Comparison of ENCODE assay signal across 8 mouse cellular contexts in genomic region chr19:46528529-46529213, GRCm38 (mm10). TPM values are rescaled to one million over a fixed set of nuclear protein-coding genes. Genes with fewer than 3 reads are reported as not detected.
DNase-seq lines count a peak whose midpoint lies in the region; ATAC-seq and TF ChIP-seq lines count a peak whose summit lies in the region.

No protein-coding gene starts in this region.

- no peak overlapping the region for H3K4me3 ChIP-seq in C2C12 (ENCODE audit: insufficient read depth, poor library complexity, severe bottlenecking)
- H3K4me3 ChIP-seq in heart, embryonic 13.5 days, result peak overlapping the region; percentile 44
- H3K4me3 ChIP-seq in kidney, embryonic 14.5 days (ENCODE audit: low read length), result peak overlapping the region; percentile 24; the same call in 1 of the 2 replicates
- peak overlapping the region; percentile 35 for H3K4me3 ChIP-seq in olfactory bulb, adult 2 months (ENCODE audit: insufficient read depth, low read depth, low read length)

- no peaks in the 10 kb centered on the region for H3K79me3 ChIP-seq in C2C12 (ENCODE audit: low read depth)

- peak; percentile 58 to 60 for DNase-seq in adrenal gland, adult 18-20 months (ENCODE audit: low spot score in 2 of 2)
- DNase-seq in embryo, embryonic 9.5 days (ENCODE audit: extremely low spot score), result peak; percentile 85
- DNase-seq in lung, postnatal 10 days, result peak; percentile 89
- DNase-seq in urinary bladder, postnatal 25 days (ENCODE audit: low spot score), result no peak

- WGBS in heart, embryonic 13.5 days, result 2% methylated on average over 20 of the region's 20 CpGs
- WGBS in kidney, embryonic 14.5 days, result 1% methylated on average over 20 of the region's 20 CpGs
- WGBS in olfactory bulb, adult 2 months, result 1% methylated on average over 20 of the region's 20 CpGs

- H3K79me2 ChIP-seq in C2C12 (ENCODE audit: control insufficient read depth, insufficient read depth), result no peaks in the 10 kb centered on the region

- H3K4me1 ChIP-seq in heart, embryonic 13.5 days, result peaks cover 98% of the 10 kb centered on the region
- peaks cover 80% of the 10 kb centered on the region for H3K4me1 ChIP-seq in kidney, embryonic 14.5 days (ENCODE audit: control insufficient read depth, insufficient read depth, low read length)
- peaks cover 75% of the 10 kb centered on the region for H3K4me1 ChIP-seq in olfactory bulb, adult 2 months (ENCODE audit: control insufficient read depth, insufficient read depth, low read length)

- no peaks in the 10 kb centered on the region for H3K36me3 ChIP-seq in C2C12 (ENCODE audit: control insufficient read depth, insufficient read depth)
- no peaks in the 10 kb centered on the region for H3K36me3 ChIP-seq in heart, embryonic 13.5 days
- H3K36me3 ChIP-seq in kidney, embryonic 14.5 days (ENCODE audit: control insufficient read depth, insufficient read depth, low read length), result no peaks in the 10 kb centered on the region

- H3K27me3 ChIP-seq in C2C12 (ENCODE audit: control insufficient read depth, insufficient read depth, insufficient read length), result no peaks in the 10 kb centered on the region
- H3K27me3 ChIP-seq in heart, embryonic 13.5 days (replicated peaks), result no peaks in the 10 kb centered on the region
- no peaks in the 10 kb centered on the region for H3K27me3 ChIP-seq in kidney, embryonic 14.5 days (ENCODE audit: control insufficient read depth, insufficient read depth, low read length)

- H3K9ac ChIP-seq in heart, embryonic 13.5 days, result peak overlapping the region; percentile 80
- H3K9ac ChIP-seq in kidney, embryonic 14.5 days (ENCODE audit: low read depth, low read length), result peak overlapping the region; percentile 46

- peak overlapping the region; percentile 73 for H3K4me2 ChIP-seq in heart, embryonic 13.5 days
- H3K4me2 ChIP-seq in kidney, embryonic 14.5 days (replicated peaks; ENCODE audit: low read depth, low read length), result peak overlapping the region; percentile 34

- TF ChIP-seq POLR2A in olfactory bulb, adult 2 months (IDR thresholded peaks at IDR 0.05; ENCODE audit: insufficient read depth, low read depth, low read length), result no peak

- peak overlapping the region; percentile 51 for H3ac ChIP-seq in C2C12 (ENCODE audit: control insufficient read depth, insufficient read length, low read depth)

- H3K9me3 ChIP-seq in heart, embryonic 13.5 days, result no peaks in the 10 kb centered on the region
- H3K9me3 ChIP-seq in kidney, embryonic 14.5 days (ENCODE audit: control insufficient read depth, low read length), result no peaks in the 10 kb centered on the region

- peak overlapping the region; percentile 99 for H3K27ac ChIP-seq in heart, embryonic 13.5 days (replicated peaks)
- peak overlapping the region; percentile 91 for H3K27ac ChIP-seq in kidney, embryonic 14.5 days (ENCODE audit: low read depth, low read length)
- H3K27ac ChIP-seq in olfactory bulb, adult 2 months (ENCODE audit: insufficient read depth, low read depth, low read length), result peak overlapping the region; percentile 95

- ATAC-seq in heart, embryonic 13.5 days (ENCODE audit: extremely low read depth, insufficient number of reproducible peaks, low FRiP score, low TSS enrichment), result peak; percentile 34; the same call in 1 of the 2 replicates
- peak; percentile 30 for ATAC-seq in kidney, embryonic 14.5 days (ENCODE audit: low FRiP score, low TSS enrichment)

- TF ChIP-seq CTCF in C2C12 (IDR thresholded peaks at IDR 0.05; ENCODE audit: control insufficient read depth, insufficient read depth, insufficient read length), result no peak
- TF ChIP-seq CTCF in olfactory bulb, adult 2 months (IDR thresholded peaks at IDR 0.05; ENCODE audit: insufficient read depth, low read depth, low read length), result no peak

TF ChIP-seq in C2C12, 6 proteins besides CTCF, POLR2A, EP300 and RAD21:
- TF ChIP-seq MYOD1 (IDR thresholded peaks at IDR 0.05; ENCODE audit: control insufficient read depth, insufficient read length, low read depth) (no peak), USF1 (IDR thresholded peaks at IDR 0.05; ENCODE audit: low read depth) (no peak), CEBPB (IDR thresholded peaks at IDR 0.05; ENCODE audit: low read depth) (no peak), MAX (IDR thresholded peaks at IDR 0.05) (no peak), MYOG (IDR thresholded peaks at IDR 0.05; ENCODE audit: control insufficient read depth, extremely low read depth, insufficient read length) (no peak), FOSL1 (IDR thresholded peaks at IDR 0.05; ENCODE audit: insufficient read depth, low read length, poor library complexity, severe bottlenecking) (no peak)
TF ChIP-seq in C2C12: peak in this region for 0.

RNA-seq across cellular contexts. Expression of gene Trim8, which starts 27.2 kb away (rescaled TPM):
- polyA plus RNA-seq in C2C12 (2012; fragmentation: generic; extraction: Trizol), result 26.8 TPM
- total RNA-seq in adrenal gland, adult 18-20 months (2021), result 10 to 100 TPM; 46.5 to 56.8 TPM
- polyA plus RNA-seq in heart, embryonic 13.5 days (2015; fragmentation: Nextera tagmentation; extraction: Ambion mirVana), result 13.2 and 13.9 TPM in 2 replicates
- polyA plus RNA-seq in kidney, embryonic 14.5 days (2014; fragmentation: Nextera tagmentation; extraction: Ambion mirVana), result 28.3 and 35.6 TPM in 2 replicates
- not detected in 2 replicates for polyA plus RNA-seq in olfactory bulb, adult 2 months (2012; ENCODE audit: insufficient read depth, insufficient read length, low replicate concordance, missing spikeins)

RNA-seq across cellular contexts. Expression of gene Arl3, which starts 44.3 kb away (rescaled TPM):
- polyA plus RNA-seq in C2C12 (2012; fragmentation: generic; extraction: Trizol), result 81.4 TPM
- total RNA-seq in adrenal gland, adult 18-20 months (2021), result 10 to 100 TPM; 56.9 to 64.9 TPM
- polyA plus RNA-seq in heart, embryonic 13.5 days (2015; fragmentation: Nextera tagmentation; extraction: Ambion mirVana), result 82.1 and 97.1 TPM in 2 replicates
- 98.3 and 182 TPM in 2 replicates for polyA plus RNA-seq in kidney, embryonic 14.5 days (2014; fragmentation: Nextera tagmentation; extraction: Ambion mirVana)
- not detected in 2 replicates for polyA plus RNA-seq in olfactory bulb, adult 2 months (2012; ENCODE audit: insufficient read depth, insufficient read length, low replicate concordance, missing spikeins)

RNA-seq across cellular contexts. Expression of gene Sfxn2, which starts 44.5 kb away (rescaled TPM):
- polyA plus RNA-seq in C2C12 (2012; fragmentation: generic; extraction: Trizol), result 1.4 TPM
- 1 to 10 TPM; 8.1 to 8.3 TPM for total RNA-seq in adrenal gland, adult 18-20 months (2021)
- 8.1 and 9.1 TPM in 2 replicates for polyA plus RNA-seq in heart, embryonic 13.5 days (2015; fragmentation: Nextera tagmentation; extraction: Ambion mirVana)
- polyA plus RNA-seq in kidney, embryonic 14.5 days (2014; fragmentation: Nextera tagmentation; extraction: Ambion mirVana), result 18.1 and 25.1 TPM in 2 replicates
- polyA plus RNA-seq in olfactory bulb, adult 2 months (2012; ENCODE audit: insufficient read depth, insufficient read length, low replicate concordance, missing spikeins), result not detected in 2 replicates
